Mouse (Mus musculus) ZHBTc4 (cell line): Measurements from ENCODE around the gene Naga.

Source experiments
- DNase-seq: peaks from one replicate; pipeline ENCODE4 v3.0.0-alpha.2; 2011; ENCODE audit warnings: low read depth, low spot score

Naga gene

DNA sequence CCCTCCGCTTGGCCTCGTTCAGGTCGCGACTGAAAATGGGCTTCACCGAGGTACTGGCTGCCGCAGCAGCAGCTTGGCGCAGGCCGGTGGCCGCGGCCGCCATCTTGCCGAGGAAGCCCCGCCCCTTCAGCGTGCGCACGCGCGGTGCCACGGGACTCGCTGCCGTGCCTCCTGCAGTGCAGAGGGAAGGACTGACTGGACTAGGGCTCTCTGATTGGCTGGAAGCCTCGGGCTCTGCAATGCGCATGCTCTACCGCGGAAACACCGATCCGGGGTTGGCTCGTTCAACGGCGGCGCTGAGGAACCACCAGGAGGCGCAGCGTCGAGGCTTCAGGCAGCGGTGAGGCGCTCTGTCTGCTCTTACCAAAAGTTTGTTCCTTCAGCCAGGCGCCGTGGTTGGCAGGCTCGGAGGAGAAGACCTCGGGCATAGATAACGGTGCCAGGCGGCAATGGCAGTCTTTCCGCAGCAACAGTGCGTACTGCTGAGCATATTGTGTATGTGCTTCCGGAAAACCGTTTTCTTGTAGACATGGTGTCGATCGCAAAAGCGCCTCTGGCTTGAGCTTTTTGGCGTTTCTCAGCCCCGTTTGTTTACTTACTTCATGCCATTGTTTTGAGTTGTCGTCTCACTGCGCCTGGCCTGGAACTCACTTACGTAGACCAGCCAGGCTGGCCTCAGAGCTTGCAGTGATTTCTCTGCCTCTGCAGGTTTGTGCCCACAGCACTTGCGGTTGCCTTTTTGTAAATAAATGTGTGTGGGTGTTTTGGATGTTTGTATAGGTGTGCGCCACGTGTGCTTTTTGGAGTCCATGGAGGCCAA, 15.6 kb upstream of the Naga start, which contains the start of gene Ndufa6:
Gene Ndufa6, minus strand, starts transcription at position 197 of the 820 bp plus-strand sequence.
- peak; percentile 99 for DNase-seq

DNA sequence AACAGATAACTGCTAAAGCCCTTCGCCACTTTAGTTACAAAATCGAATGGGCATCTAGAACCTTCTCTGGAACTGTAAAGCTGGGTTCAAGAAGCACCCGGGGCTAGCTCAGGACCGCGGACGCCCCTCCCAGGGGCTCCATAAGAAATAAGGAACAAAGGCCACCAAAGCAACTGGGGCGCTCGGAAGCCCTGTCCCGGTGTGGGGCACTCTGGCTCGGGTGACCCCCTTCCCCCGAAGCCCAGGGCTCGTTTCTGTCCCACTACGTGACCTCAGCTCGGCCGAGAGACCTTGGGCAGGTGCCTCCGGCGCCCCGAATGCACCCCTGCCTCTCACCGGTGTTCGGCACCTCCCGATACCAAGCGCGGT, 15.0 kb upstream of the Naga start:
- no peak for DNase-seq

DNA sequence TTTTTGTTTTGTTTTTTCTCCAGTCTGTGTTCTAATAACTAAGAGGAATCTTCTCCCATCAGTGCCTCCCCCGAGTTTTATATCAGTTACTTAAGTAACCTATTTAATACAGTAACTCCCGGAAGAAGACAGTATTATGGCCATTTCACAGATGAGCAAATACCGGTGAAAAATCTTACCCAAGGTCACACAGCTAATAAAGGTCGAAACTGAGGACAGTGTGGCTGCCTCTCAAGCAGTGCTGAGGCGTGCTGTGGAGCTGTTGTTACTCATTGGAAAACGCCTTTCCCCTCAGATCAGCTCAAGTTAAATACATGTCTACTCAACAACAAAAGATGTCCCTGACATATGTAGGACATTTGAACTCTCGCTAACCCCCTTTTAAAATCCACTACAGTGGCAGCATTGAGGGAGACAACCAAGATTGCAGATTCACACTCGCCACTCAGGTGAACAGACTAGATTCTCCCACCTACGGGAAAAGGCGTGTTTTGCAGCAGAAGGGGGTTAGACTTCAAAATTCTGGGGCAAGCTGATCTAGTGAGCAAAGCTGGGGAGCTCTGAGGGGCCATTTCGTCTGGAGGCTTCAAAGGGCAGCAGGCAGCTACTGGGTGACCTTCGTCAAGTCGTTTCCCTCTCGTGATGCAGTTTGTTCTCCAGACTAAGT, 14.5 kb upstream of the Naga start:
- peak; percentile 50 for DNase-seq

DNA sequence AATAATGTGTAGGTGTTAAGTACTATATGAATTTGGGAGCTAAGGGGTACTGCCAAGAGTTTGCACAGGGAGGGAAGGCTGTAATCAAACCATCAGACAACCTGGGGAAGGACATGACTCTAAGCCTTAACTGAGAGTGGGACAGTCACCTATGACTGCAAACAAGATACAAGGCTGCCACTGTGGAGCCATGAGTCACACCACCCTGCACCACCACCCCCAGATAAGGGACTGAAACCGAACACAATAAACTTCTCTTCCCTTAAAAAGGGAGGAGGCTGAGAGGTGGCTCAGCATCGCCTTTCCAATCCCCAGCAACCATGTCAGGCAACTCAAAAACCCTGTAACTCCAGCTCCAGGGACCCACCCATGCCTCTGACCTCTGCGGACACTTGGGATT, 12.8 kb upstream of the Naga start:
- DNase-seq, result no peak

- DNase-seq, result no peak
These were observed 11.6 kb upstream of the Naga start for GRCm38 (mm10) chr15:82350349-82350748.

GRCm38 (mm10) chr15:82348999-82349341, 10.2 kb upstream of the Naga start:
- DNase-seq, result no peak

DNA sequence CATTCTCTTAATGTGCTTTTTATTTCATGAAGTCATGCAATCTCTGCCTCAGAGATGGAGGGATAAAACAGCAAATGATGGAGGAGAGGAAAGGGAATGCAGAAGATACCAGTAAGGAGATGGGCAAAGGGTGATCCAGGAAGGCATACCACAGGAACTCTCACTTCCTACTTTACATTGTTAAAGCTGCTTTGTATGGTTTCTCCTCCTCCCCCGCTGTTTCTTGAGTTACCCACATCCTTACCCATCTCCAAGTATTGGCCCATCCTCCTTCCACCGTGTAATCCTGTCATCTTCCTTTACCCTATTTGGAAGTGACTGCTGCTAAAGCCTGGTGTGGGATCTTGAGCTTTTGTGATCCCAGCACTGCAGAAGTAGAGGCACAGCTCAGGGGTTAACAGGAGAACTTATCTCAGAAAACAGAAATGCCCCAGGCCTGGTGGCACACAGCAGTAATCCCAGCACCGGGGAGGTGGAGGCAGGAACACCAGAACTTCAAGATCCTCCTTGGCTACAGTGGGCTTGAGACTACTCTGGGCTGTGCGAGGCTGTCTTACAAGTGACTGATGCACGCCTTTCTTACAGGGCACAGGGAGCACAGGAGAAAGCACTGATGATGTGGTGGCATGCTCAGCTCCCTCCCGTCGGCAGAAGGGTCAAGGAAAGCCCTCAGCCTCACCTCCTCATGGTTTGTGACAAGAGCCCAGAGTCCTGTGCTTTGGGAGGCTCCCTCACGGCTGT, 9.7 kb upstream of the Naga start:
- DNase-seq, result no peak

DNA sequence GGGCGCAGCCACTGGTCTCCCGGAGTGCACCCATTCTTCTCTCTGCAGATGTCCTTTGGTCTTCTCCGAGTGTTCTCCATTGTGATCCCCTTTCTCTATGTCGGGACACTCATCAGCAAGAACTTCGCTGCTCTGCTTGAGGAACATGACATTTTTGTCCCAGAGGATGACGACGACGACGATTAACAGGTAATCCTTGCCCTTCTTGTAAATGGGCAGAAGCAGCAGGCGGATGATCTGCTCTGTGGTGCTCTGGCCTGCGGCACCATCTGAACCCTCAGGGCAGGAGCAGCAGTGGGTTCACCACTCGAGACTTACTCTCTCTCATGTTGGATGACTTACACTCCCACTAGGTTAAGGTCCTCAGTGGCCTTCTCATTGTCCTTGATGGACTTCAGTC, 9.1 kb upstream of the Naga start:
- no peak for DNase-seq

- no peak for DNase-seq
These were observed 8.6 kb upstream of the Naga start for GRCm38 (mm10) chr15:82347303-82347676.

DNA sequence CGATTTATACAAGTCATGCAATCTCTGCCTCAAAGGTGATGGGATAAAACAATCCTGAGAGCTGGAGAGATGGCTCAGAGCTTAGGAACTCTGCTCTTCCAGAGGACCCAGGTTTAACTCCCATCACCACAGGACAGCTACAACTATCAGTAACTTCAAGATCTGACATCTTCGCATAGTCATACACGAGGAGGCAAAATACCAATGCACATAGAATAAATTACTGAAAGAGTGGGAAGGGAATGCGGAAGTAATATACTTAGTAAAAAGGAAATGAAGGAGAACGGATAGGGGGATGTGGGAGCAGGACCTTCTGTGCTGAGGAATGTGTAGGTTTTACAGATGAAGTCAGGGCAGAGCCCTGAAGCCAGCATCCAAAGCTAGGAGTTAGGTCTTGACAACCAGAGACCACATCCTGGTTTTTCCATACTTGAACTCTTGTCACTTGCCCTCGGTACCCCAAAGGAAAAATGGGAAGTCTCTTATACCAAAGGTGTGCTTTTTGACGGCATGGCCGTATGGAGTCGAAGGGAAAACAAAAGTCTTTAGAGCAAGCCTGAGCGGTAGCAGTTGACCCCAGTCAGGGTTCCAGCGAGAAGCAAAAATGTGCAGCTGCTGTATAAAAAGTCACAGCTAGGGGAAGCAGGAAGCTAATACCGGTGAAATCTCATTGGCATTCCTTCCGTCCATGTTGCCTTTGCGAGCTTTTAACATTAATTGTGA, 8.0 kb upstream of the Naga start:
- DNase-seq, result no peak

DNA sequence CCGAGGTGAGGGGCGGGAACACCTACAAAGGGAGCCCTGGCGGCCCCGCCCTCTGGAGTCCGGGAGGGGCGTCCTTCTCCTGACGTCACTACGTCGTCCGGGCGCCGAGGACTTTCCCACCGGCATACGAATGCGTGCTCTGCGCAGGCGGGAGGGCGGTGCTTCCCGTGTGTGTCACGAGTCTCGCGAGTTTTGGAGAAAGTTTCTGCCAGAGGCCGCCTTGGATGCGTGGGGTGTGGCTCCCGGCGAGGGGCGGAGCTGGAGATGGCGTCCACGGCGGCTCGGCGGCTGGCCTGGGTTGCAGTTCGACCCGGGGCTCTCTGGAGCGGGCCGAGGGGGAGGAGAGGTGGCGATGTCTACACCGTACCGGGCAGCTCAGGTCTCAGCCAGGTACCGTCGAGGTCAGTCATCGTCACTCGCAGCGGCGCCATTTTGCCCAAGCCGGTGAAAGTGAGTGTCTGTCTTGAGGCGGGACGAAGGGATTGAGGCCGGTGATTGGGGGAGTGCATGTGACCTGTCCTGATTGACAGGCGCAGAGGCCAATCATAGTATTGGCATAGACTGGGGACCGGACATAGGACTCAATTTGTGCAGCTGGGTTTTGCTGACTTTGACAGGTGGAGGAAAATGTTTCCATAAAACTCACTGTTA, 7.2 kb upstream of the Naga start:
- DNase-seq, result peak; percentile 99

GRCm38 (mm10) chr15:82344971-82345370, 6.2 kb upstream of the Naga start:
- no peak for DNase-seq

DNA sequence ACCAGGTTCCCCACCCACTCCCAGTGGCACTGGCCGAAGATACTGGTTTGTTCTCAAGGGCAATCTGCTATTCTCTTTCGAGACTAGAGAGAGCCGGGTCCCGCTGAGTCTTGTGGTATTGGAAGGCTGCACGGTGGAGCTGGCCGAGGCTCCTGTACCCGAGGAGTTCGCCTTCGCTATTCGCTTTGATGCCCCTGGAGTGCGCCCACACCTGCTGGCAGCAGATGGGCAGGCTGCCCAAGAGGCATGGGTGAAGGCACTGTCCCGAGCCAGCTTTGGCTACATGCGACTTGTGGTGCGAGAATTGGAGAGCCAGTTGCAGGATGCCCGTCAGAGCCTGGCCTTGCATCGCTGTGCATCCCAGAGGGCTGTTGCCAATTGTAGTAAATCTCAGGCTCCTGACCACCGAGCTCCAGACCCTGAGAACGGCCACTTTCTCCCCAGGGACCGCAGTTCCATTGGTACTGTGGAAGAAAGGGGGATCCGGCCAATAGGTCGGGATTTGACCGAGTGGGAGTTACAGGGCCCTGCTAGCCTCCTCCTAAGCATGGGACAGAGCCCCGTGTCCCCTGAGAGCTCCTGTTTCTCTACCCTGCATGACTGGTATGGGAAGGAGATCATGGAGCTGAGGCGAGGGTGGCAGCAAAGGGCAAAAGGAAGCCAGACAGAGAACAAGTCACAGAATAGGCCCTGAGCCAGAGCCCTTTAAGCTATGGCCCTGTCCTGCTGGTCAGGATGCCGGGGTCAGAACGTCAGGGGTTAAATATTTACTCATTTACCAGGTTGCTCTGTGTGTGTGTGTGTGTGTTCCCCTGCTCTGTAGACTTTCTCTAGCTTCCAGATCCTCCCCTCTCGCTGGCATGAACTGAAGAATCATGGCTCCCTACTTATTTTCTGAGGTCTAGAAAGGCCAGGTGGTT, 4.9 kb upstream of the Naga start:
- DNase-seq, result no peak

DNA sequence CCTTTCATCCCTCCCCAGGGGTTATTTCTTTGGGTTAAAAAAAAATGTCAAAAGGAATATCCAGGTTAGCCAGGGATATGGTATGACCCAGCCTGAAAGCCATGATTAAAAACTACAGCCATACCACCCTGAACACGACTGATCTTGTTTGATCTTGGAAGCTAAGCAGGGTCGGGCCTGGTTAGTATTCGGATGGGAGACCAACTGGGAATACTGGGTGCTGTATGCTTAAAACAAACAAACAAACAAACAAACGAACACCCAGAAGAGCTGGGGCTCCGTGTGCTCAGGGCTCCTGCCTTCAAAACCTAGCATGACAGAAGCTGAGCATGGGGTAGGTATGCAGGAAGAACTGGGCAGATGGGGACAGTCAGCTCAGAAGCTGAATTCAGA, 3.8 kb upstream of the Naga start:
- no peak for DNase-seq

DNA sequence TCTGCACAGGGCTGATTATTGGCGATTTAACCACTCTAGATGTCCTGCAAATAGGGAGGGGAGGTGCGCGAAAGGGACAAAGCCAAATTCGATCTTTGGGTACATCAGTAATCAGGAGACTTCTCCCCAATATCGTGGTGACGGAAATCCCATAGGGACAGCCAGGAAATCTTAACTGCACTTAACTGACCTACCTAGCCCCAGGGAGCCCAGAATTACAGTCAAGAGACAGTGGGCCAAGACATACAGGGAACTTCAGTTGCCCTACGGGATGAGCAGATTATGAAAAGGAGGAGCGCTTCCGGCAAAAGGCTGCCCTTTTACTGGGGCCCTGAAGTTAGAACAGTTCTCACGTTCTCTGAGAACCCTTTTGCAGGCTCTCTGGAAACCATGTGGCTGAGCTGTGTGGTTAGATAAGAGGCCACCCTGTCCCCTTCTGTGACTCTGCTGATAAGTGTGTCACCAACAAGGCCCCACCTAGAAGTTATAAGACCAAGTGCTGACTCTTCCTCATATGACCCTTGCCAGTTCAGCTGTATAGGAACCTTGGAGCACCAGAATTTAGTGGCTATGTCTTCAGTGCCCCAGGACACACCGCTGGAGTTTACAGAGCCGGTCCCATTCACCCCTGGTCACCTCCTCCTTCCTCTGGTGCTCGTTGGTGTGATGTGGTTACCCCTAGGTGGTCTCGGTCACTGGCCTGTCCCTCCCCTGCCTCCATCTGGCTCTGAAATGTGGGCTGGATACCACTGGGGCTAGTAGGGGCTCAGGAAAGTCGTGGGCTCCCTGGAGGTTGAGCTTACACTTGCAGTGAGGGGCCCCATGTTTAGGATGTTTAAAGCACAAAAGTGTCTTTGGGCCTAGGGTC, 3.2 kb upstream of the Naga start:
- DNase-seq, result no peak

DNA sequence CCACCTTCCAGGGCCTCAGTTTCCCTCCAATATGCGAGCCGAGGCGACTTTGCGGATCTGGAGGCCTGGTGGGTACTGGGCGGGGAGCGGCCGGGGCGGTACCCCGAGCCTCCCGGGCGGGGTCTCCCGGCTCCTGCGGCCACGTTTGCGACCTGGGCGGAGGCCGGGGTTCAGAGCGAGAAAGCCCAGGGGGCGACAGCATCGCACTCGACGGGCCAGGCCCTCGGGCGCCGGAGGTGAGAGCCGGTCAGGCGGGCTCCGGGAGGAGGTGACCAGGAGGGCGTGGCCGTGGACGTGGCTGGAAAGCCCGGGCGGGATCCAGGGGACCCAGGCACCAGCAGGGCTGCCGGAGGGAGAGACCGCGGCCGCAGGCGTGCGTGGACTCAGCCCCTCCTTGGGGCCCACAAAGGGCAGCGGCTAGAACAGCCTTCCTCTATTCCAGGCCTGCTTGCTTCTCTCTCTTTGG, 2.3 kb upstream of the Naga start:
- DNase-seq, result no peak

- no peak for DNase-seq
These were observed 1.8 kb upstream of the Naga start for GRCm38 (mm10) chr15:82340414-82341035.

GRCm38 (mm10) chr15:82339634-82340254, 1.0 kb upstream of the Naga start:
- no peak for DNase-seq
